Mouse (Mus musculus) megakaryocyte, embryonic 14.5 days (primary cell): Measurements from ENCODE around the gene Rps6ka1.
"Not testable (repeated sequence)": the region's sequence is repeated elsewhere in the genome, so short reads cannot be mapped to it uniquely, and the experiment has no call there.

Source experiments
- FLI1 ChIP-seq: IDR thresholded peaks from 2 replicates; pipeline ENCODE4 v1.6.1; 2012; ENCODE audit warnings: low read length, inconsistent platforms, mixed read lengths
- GATA1 ChIP-seq: IDR thresholded peaks from 3 replicates; pipeline ENCODE4 v1.6.1; 2012; ENCODE audit warnings: mixed read lengths, low read length, inconsistent platforms, borderline replicate concordance

DNA sequence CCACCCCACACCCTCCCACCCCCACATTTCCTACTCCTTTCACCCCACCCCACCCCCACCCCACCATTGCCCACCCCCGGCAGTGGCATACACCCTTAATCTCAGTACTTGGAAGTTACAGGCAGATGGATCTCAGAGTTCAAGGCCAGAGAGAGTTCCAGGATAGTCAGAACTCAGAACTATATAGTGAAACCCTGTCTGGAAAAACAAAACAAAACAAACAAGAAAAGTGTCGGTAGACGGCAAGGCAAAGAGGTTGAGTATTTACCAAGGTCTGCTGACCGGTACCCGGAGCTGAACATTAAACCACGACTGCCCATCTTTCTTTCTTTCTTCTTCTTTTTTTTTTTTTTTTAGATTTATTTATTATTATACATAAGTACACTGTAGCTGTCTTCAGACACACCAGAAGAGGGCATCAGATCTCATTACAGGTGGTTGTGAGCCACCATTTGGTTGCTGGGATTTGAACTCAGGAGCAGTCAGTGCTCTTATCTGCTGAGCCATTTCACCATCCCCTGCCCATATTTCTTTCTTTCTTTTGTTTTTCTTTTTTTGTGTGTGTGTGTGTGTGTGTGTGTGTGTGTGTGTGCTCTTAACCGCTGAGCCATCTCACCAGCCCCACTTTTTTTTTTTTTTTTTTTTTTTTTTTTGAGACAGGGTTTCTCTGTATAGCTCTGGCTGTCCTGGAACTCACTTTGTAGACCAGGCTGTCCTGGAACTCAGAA, 45.7 kb downstream of the Rps6ka1 start:
- TF ChIP-seq GATA1, FLI1: not testable (repeated sequence)
